9 mouse cellular contexts compared by ENCODE assay signal in the genomic region with DNA sequence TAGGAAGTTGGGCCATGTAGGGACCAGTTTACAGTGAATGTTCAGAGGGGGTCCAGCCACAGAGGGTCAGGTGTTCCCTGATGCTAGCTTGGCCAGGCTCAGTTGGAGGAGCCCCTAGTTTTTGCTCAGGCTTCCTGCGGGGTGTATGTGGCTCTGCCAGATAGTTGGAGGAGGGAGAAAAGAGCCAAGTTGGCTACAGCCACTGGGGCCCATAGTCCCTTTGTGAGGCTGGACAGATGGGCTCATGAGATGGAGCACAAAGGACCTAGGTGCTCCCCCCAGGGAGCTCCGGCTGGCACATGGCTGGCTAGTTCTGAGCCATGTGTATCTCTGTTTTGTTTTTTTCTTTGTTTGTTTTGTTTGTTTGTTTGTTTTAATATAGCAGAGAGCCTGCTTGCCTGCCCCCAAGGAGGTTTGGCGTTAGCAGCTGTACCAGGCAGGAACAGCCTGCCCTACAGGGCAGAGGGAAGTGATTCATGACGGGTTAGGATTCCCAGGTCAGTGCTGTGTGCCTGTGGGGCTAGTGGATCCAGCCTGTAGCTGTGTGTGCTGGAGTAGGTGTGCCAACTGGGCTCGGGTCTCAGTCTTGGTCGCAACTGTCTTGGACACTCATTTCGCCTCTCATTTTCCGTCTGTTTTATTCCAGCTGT.
DNase-seq lines count a peak whose midpoint lies in the region; ATAC-seq and TF ChIP-seq lines count a peak whose summit lies in the region.
"Had no signal": no experiment of that assay in that cellular context is flagged by ENCODE, and none has a peak within 500 bp of the region (broad histone marks: within the 10 kb centered on the region; RNA-seq: fewer than 3 reads in every experiment).

No protein-coding gene starts in this region.

- no peak for DNase-seq in kidney, adult 18-20 months
- peak; percentile 46 for DNase-seq in MN1 (ENCODE audit: low spot score)
- DNase-seq in limb, embryonic 10.5 days (ENCODE audit: low spot score): no peak
- no peak for DNase-seq in embryo, embryonic 9.5 days (ENCODE audit: extremely low spot score)
- no peak for DNase-seq in gastrocnemius, postnatal 36 days
- DNase-seq in kidney, adult 9 months: no peak
- DNase-seq: thymus, postnatal 14 days had no signal

- no peak for ATAC-seq in kidney, embryonic 16.5 days (ENCODE audit: low FRiP score, low TSS enrichment)

- H3K36me3 ChIP-seq in kidney, embryonic 16.5 days (ENCODE audit: insufficient read depth, low read length): 0 out of 2 replicates have a peak, but pooled peaks cover 4% of the 10 kb centered on the region
- H3K36me3 ChIP-seq in limb, embryonic 10.5 days: peaks cover 34% of the 10 kb centered on the region

- peaks cover 64% of the 10 kb centered on the region for H3K4me1 ChIP-seq in kidney, embryonic 16.5 days (ENCODE audit: insufficient read depth, low read length)
- H3K4me1 ChIP-seq in embryonic fibroblast, embryonic 13.5 days (ENCODE audit: control insufficient read depth, insufficient read depth, low read length): peaks cover 18% of the 10 kb centered on the region; the same call in 1 of the 2 replicates
- peaks cover 91% of the 10 kb centered on the region for H3K4me1 ChIP-seq in limb, embryonic 10.5 days

- no peaks in the 10 kb centered on the region for H3K27me3 ChIP-seq in kidney, embryonic 16.5 days (ENCODE audit: insufficient read depth, low read length)
- no peaks in the 10 kb centered on the region for H3K27me3 ChIP-seq in limb, embryonic 10.5 days (ENCODE audit: low read depth, poor library complexity, severe bottlenecking)

- TF ChIP-seq CTCF in embryonic fibroblast, embryonic 13.5 days (IDR thresholded peaks at IDR 0.05; ENCODE audit: borderline replicate concordance, insufficient read depth, low read length): no peak

- H3K9me3 ChIP-seq in kidney, embryonic 16.5 days (ENCODE audit: low read length): no peaks in the 10 kb centered on the region
- no peaks in the 10 kb centered on the region for H3K9me3 ChIP-seq in limb, embryonic 10.5 days (replicated peaks)

- intact Hi-C loops in gastrocnemius, postnatal 36 days (cut with DNase I): loop anchor here (5.0 kb wide), 1 partner anchor 43 kb away; no protein-coding TSS in a partner anchor

- H3K27ac ChIP-seq in kidney, embryonic 16.5 days (ENCODE audit: low read length): peak overlapping the region; percentile 31; the same call in 1 of the 2 replicates
- peak overlapping the region; percentile 69 for H3K27ac ChIP-seq in embryonic fibroblast, embryonic 13.5 days (ENCODE audit: insufficient read depth, low read length)
- peak overlapping the region; percentile 97 for H3K27ac ChIP-seq in limb, embryonic 10.5 days

- WGBS in kidney, embryonic 16.5 days: 28% methylated on average over 8 of the region's 8 CpGs
- WGBS in limb, embryonic 10.5 days: 48% methylated on average over 8 of the region's 8 CpGs

- H3K4me2 ChIP-seq in kidney, embryonic 16.5 days (replicated peaks; ENCODE audit: low read depth, low read length): peak overlapping the region; percentile 90

- TF ChIP-seq POLR2A in embryonic fibroblast, embryonic 13.5 days (IDR thresholded peaks at IDR 0.05; ENCODE audit: low read depth, low read length): no peak

- peak overlapping the region; percentile 49; the same call in 1 of the 2 replicates for H3K9ac ChIP-seq in kidney, embryonic 16.5 days (replicated peaks; ENCODE audit: low read length)

- H3K4me3 ChIP-seq in kidney, embryonic 16.5 days (ENCODE audit: low read length): peak overlapping the region; percentile 84; the same call in 1 of the 2 replicates
- H3K4me3 ChIP-seq in embryonic fibroblast, embryonic 13.5 days (ENCODE audit: insufficient read depth, low read length): 0 out of 2 replicates have a peak overlapping the region, but pooled peaks have one; percentile 1
- H3K4me3 ChIP-seq in limb, embryonic 10.5 days: peak overlapping the region; percentile 87

Comparison
In these comparisons a context has a peak if more than half of its experiments do, and no peak if none do; other contexts are left out.
1. H3K27ac ChIP-seq: peak in every context shown above with its lines; median percentile 97 in limb, embryonic 10.5 days; 69 in embryonic fibroblast, embryonic 13.5 days; 31 in kidney, embryonic 16.5 days.
2. H3K4me3 ChIP-seq: peak in every context shown above with its lines; median percentile 87 in limb, embryonic 10.5 days; 84 in kidney, embryonic 16.5 days; 1 in embryonic fibroblast, embryonic 13.5 days.